Mouse (Mus musculus) heart, embryonic 14.5 days (tissue): Measurements from ENCODE around the gene Bcas3. TPM values are rescaled to one million over a fixed set of nuclear protein-coding genes. Genes with fewer than 3 reads are reported as not detected.

Source experiments
- ATAC-seq: fragments of 200-750 bp; cut with Nextera tagmentation; 2 replicates; pipeline ENCODE4 v1.8.0; 2017; ENCODE audit warnings: low read depth, moderate TSS enrichment; ENCODE audit not compliant: insufficient number of reproducible peaks, insufficient read depth, low FRiP score
- H3K27ac ChIP-seq, 2 experiments: fragments of 200-500 bp in 1 of 2; fragments of 300-500 bp in 1 of 2; sonication (generic) in 1 of 2; replicated peaks in 1 of 2; 2 replicates each; pipeline ENCODE4 v1.5.1; 2012 to 2014; ENCODE audit warnings: low read depth in 2 of 2, low read length in 2 of 2, control low read depth in 1 of 2, mild to moderate bottlenecking in 1 of 2, mixed read lengths in 1 of 2; ENCODE audit not compliant: control insufficient read depth in 1 of 2, insufficient read depth in 1 of 2
- H3K27me3 ChIP-seq: fragments of 300-500 bp; sonication (generic); 2 replicates; pipeline ENCODE4 v1.6.1; 2014; ENCODE audit warnings: mild to moderate bottlenecking, low read length, control low read depth; ENCODE audit not compliant: control insufficient read depth, insufficient read depth
- H3K36me3 ChIP-seq: fragments of 300-500 bp; sonication (generic); 2 replicates; pipeline ENCODE4 v1.6.1; 2014; ENCODE audit warnings: mild to moderate bottlenecking, control low read depth, low read length, mixed read lengths; ENCODE audit not compliant: control insufficient read depth, insufficient read depth
- H3K4me1 ChIP-seq, 2 experiments: fragments of 200-500 bp in 1 of 2; fragments of 300-500 bp in 1 of 2; sonication (generic) in 1 of 2; 2 replicates each; pipeline ENCODE4 v1.6.1; 2012 to 2014; ENCODE audit warnings: low read length in 2 of 2, control low read depth in 1 of 2, mixed read lengths in 1 of 2; ENCODE audit not compliant: control insufficient read depth in 2 of 2, insufficient read depth in 2 of 2
- H3K4me2 ChIP-seq: fragments of 300-500 bp; sonication (generic); 2 replicates; pipeline ENCODE4 v1.6.1; 2014; ENCODE audit warnings: mild to moderate bottlenecking, low read length
- H3K4me3 ChIP-seq, 2 experiments: fragments of 200-500 bp in 1 of 2; fragments of 300-500 bp in 1 of 2; sonication (generic) in 1 of 2; 2 replicates each; pipeline ENCODE4 v1.5.1; 2012 to 2014; ENCODE audit warnings: low read length in 2 of 2, mild to moderate bottlenecking in 2 of 2, control low read depth in 1 of 2, low read depth in 1 of 2, moderate library complexity in 1 of 2; ENCODE audit not compliant: control insufficient read depth in 1 of 2, insufficient read depth in 1 of 2
- H3K9ac ChIP-seq: fragments of 300-500 bp; sonication (generic); 2 replicates; pipeline ENCODE4 v1.6.1; 2014; ENCODE audit warnings: mild to moderate bottlenecking, low read length
- H3K9me3 ChIP-seq: fragments of 300-500 bp; sonication (generic); 2 replicates; pipeline ENCODE4 v1.6.1; 2016; ENCODE audit warnings: low read length, control low read depth; ENCODE audit not compliant: control insufficient read depth
- WGBS: fragments of 180-500 bp; shearing (Covaris S2); extraction: QIAGEN DNeasy Blood & Tissue Kit; methylation state at CpG from one replicate; pipeline ENCODE4 v1.1.7; 2014; 5-methylcytosine and 5-hydroxymethylcytosine counted together
- polyA plus RNA-seq: library from polyadenylated mRNA; unstranded; fragments of >200 nt; fragmentation: Nextera tagmentation; extraction: Ambion mirVana; gene quantifications from 2 replicates; pipeline ENCODE4 v1.2.1, GENCODE M21; 2014

Bcas3 gene
- polyA plus RNA-seq, 1 experiment from 2014 or later = 22.5 TPM

GRCm38 (mm10) chr11:85571936-85572335, 219.0 kb downstream of the Bcas3 start:
- Histone ChIP-seq H3K27ac (peak overlapping the region; percentile 76 to 86), H3K9ac (peak overlapping the region; percentile 31; the same call in 1 of the 2 replicates), H3K4me3 (no peak overlapping the region), H3K4me1 (peaks cover 13 to 45% of the 10 kb centered on the region in 2 experiments), H3K27me3 (no peaks in the 10 kb centered on the region), H3K4me2 (peak overlapping the region; percentile 5; the same call in 1 of the 2 replicates), H3K9me3 (no peaks in the 10 kb centered on the region), H3K36me3 (no peaks in the 10 kb centered on the region)
- no peak; the same call in 1 of the 2 replicates for ATAC-seq
- WGBS = 20% methylated on average over 5 of the region's 5 CpGs

GRCm38 (mm10) chr11:85572590-85572989, 219.6 kb downstream of the Bcas3 start:
- Histone ChIP-seq H3K9ac (peak overlapping the region; percentile 31; the same call in 1 of the 2 replicates), H3K4me3 (no peak overlapping the region), H3K9me3 (no peaks in the 10 kb centered on the region), H3K36me3 (no peaks in the 10 kb centered on the region), H3K4me1 (peaks cover 15 to 48% of the 10 kb centered on the region in 2 experiments), H3K27me3 (no peaks in the 10 kb centered on the region), H3K4me2 (no peak overlapping the region), H3K27ac (peak overlapping the region; percentile 76 to 86)
- WGBS = 11% methylated on average over 3 of the region's 3 CpGs
- no peak for ATAC-seq

GRCm38 (mm10) chr11:85574496-85574895, 221.5 kb downstream of the Bcas3 start:
- peak overlapping the region; percentile 21 to 52; a peak in 1 of 4 replicates for H3K27ac ChIP-seq
- no peak for ATAC-seq
- H3K4me2 ChIP-seq = no peak overlapping the region
- H3K4me1 ChIP-seq = peaks cover 24 to 62% of the 10 kb centered on the region in 2 experiments
- H3K9me3 ChIP-seq = no peaks in the 10 kb centered on the region
- no peak overlapping the region for H3K4me3 ChIP-seq
- 2% methylated on average over 4 of the region's 4 CpGs for WGBS
- no peaks in the 10 kb centered on the region for H3K27me3 ChIP-seq
- no peaks in the 10 kb centered on the region for H3K36me3 ChIP-seq
- H3K9ac ChIP-seq = no peak overlapping the region

GRCm38 (mm10) chr11:85577816-85578645, 225.1 kb downstream of the Bcas3 start:
- Histone ChIP-seq H3K4me2 (peak overlapping the region; percentile 34; the same call in 1 of the 2 replicates), H3K9ac (0 out of 2 replicates have a peak overlapping the region, but pooled peaks have one; percentile 9), H3K27ac (peak overlapping the region; percentile 29 to 61; a peak in 3 of 4 replicates), H3K27me3 (no peaks in the 10 kb centered on the region), H3K4me3 (no peak overlapping the region), H3K9me3 (no peaks in the 10 kb centered on the region), H3K4me1 (peaks cover 13 to 35% of the 10 kb centered on the region in 2 experiments), H3K36me3 (no peaks in the 10 kb centered on the region)
- no peak for ATAC-seq
- 28% methylated on average over 15 of the region's 15 CpGs for WGBS

GRCm38 (mm10) chr11:85584086-85584485, 231.1 kb downstream of the Bcas3 start:
- Histone ChIP-seq H3K27me3 (no peaks in the 10 kb centered on the region), H3K4me1 (no peaks in the 10 kb centered on the region; a peak in 1 of 4 replicates), H3K27ac (no peak overlapping the region), H3K4me3 (no peak overlapping the region), H3K36me3 (no peaks in the 10 kb centered on the region), H3K4me2 (no peak overlapping the region), H3K9ac (no peak overlapping the region), H3K9me3 (no peaks in the 10 kb centered on the region)
- no peak for ATAC-seq
- WGBS = 53% methylated on average over 8 of the region's 8 CpGs

GRCm38 (mm10) chr11:85593636-85594035, 240.7 kb downstream of the Bcas3 start:
- Histone ChIP-seq H3K36me3 (no peaks in the 10 kb centered on the region), H3K4me3 (no peak overlapping the region), H3K27ac (no peak overlapping the region), H3K4me2 (no peak overlapping the region), H3K4me1 (no peaks in the 10 kb centered on the region), H3K9ac (no peak overlapping the region), H3K9me3 (no peaks in the 10 kb centered on the region), H3K27me3 (no peaks in the 10 kb centered on the region)
- WGBS = 64% methylated on average over 3 of the region's 3 CpGs
- no peak for ATAC-seq

GRCm38 (mm10) chr11:85599251-85599650, 246.3 kb downstream of the Bcas3 start:
- ATAC-seq = no peak
- no peaks in the 10 kb centered on the region for H3K9me3 ChIP-seq
- H3K27me3 ChIP-seq = no peaks in the 10 kb centered on the region
- H3K27ac ChIP-seq = no peak overlapping the region
- no peak overlapping the region for H3K4me2 ChIP-seq
- no peaks in the 10 kb centered on the region for H3K36me3 ChIP-seq
- no peak overlapping the region for H3K9ac ChIP-seq
- H3K4me3 ChIP-seq = no peak overlapping the region
- H3K4me1 ChIP-seq = no peaks in the 10 kb centered on the region
